Mouse (Mus musculus) heart, adult 2 months (tissue): ENCODE measurements at regions not wholly inside any gene's neighbourhood (a gene's known extent, or its start where the extent isn't known, plus 50 kb on each side); places are given as distances from the start of the nearest gene placed in this dataset.

Source experiments
- DNase-seq, 2 experiments: peaks; one replicate each; pipeline ENCODE4 v3.0.0; 2021
- H3K27ac ChIP-seq: fragments of 200-600 bp; 2 replicates; pipeline ENCODE4 v1.8.1; 2022
- H3K27me3 ChIP-seq: fragments of 200-500 bp; 2 replicates; pipeline ENCODE4 v1.6.1; 2012; ENCODE audit warnings: mild to moderate bottlenecking, low read length, inconsistent platforms, mixed read lengths; ENCODE audit not compliant: control insufficient read depth, insufficient read depth
- H3K36me3 ChIP-seq: fragments of 200-500 bp; 2 replicates; pipeline ENCODE4 v1.6.1; 2012; ENCODE audit warnings: low read length, inconsistent platforms; ENCODE audit not compliant: control insufficient read depth, insufficient read depth
- H3K4me1 ChIP-seq: fragments of 200-500 bp; 2 replicates; pipeline ENCODE4 v1.6.1; 2011; ENCODE audit warnings: low read length; ENCODE audit not compliant: control insufficient read depth, insufficient read depth
- H3K4me3 ChIP-seq: fragments of 200-600 bp; 2 replicates; pipeline ENCODE4 v1.8.1; 2022
- H3K79me2 ChIP-seq: fragments of 200-500 bp; replicated peaks from 2 replicates; pipeline ENCODE4 v1.6.1; 2012; ENCODE audit warnings: mild to moderate bottlenecking, inconsistent platforms, low read length, moderate library complexity, mixed read lengths; ENCODE audit not compliant: control insufficient read depth, insufficient read depth
- H3K9ac ChIP-seq: fragments of 200-500 bp; 2 replicates; pipeline ENCODE4 v1.6.1; 2012; ENCODE audit warnings: low read depth, mild to moderate bottlenecking, control low read depth, inconsistent platforms, low read length, mixed read lengths
- CTCF ChIP-seq: fragments of 200-600 bp; IDR thresholded peaks from 2 replicates; pipeline ENCODE4 v1.8.1; 2022; ENCODE audit warnings: antibody characterized with exemption, mild to moderate bottlenecking, moderate library complexity
- EP300 ChIP-seq: fragments of 200-500 bp; IDR thresholded peaks from 2 replicates; pipeline ENCODE4 v1.6.1; 2011; ENCODE audit warnings: low read depth, low read length, control low read depth; ENCODE audit not compliant: insufficient read depth
- WGBS: fragments of 180-500 bp; shearing (Covaris S2); methylation state at CpG from one replicate; pipeline ENCODE4 v1.1.7; 2018; 5-methylcytosine and 5-hydroxymethylcytosine counted together
- intact Hi-C: fragments of 180-260 bp; cut with DNase I; formaldehyde crosslinking; loops from one replicate; pipeline ENCODE4 v1.15.1; 2025

GRCm38 (mm10) chr10:67484091-67484745, 51.1 kb upstream of the Egr2 start:
- Histone ChIP-seq H3K4me3 (no peak overlapping the region), H3K79me2 (no peaks in the 10 kb centered on the region), H3K4me1 (no peaks in the 10 kb centered on the region), H3K27ac (no peak overlapping the region), H3K27me3 (no peaks in the 10 kb centered on the region), H3K9ac (no peak overlapping the region), H3K36me3 (no peaks in the 10 kb centered on the region)
- intact Hi-C loops = no loop called here
- WGBS = 85% methylated on average over 3 of the region's 3 CpGs
- DNase-seq = no peak
- TF ChIP-seq CTCF (no peak), EP300 (no peak)
